Mouse (Mus musculus): ENCODE measurements around the gene Snx6. TPM values are rescaled to one million over a fixed set of nuclear protein-coding genes. Genes with fewer than 3 reads are reported as not detected.
"Not testable (repeated sequence)": the region's sequence is repeated elsewhere in the genome, so short reads cannot be mapped to it uniquely, and the experiment has no call there.

Snx6 gene
- total and polyA plus RNA-seq, 3 experiments: 12.3 to 27.8 (median 26.4) TPM

DNA sequence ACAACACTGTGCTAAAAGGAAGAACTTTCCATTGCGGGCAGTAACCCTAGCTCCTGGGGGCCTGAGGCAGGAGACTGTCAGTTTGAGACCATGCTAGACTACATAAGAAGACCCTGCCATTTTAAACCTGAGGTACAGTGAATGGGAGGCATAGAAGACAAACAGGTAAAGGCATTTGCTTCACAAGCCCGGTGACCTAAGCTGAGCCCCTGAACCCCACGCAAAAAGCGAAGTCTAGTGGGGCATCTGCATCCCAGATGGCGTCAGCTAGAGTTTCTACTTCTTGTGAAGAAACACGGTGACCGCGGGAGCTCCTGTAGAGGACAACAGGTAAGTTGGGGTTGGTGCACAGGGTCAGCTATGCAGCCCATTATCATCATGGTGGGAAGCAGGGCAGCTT is 46.9 kb downstream of the Snx6 start:
- Histone ChIP-seq H3K27me3 (ENCODE audit: control insufficient read depth, insufficient read depth, low read length) (no peaks in the 10 kb centered on the region), H3K4me1 (ENCODE audit: control insufficient read depth, insufficient read depth, low read length) (no peaks in the 10 kb centered on the region), H3K79me2 (replicated peaks; ENCODE audit: control insufficient read depth, insufficient read depth, low read length) (no peaks in the 10 kb centered on the region), H3K36me3 (ENCODE audit: control insufficient read depth, insufficient read depth, low read length) (no peaks in the 10 kb centered on the region), H3K9ac (ENCODE audit: low read depth, low read length) (no peak overlapping the region), H3K4me3 (no peak overlapping the region), H3K27ac (no peak overlapping the region)
- TF ChIP-seq EP300 (IDR thresholded peaks at IDR 0.05; ENCODE audit: insufficient read depth, low read depth, low read length) (no peak), CTCF (IDR thresholded peaks at IDR 0.05) (no peak), POLR2A (IDR thresholded peaks at IDR 0.05; ENCODE audit: insufficient read depth, low read depth, low read length) (no peak)
- intact Hi-C loops (cut with DNase I): no loop called here
- WGBS: 96% methylated on average over 8 of the region's 8 CpGs
- DNase-seq: no peak

GRCm38 (mm10) chr12:54738661-54739243 is 56.8 kb downstream of the Snx6 start:
- peak in 1 of 2 experiments; percentile 22 for DNase-seq
- peak overlapping the region; percentile 37; the same call in 1 of the 2 replicates for H3K4me3 ChIP-seq

GRCm38 (mm10) chr12:54737891-54738660 is 57.4 kb downstream of the Snx6 start:
- H3K36me3 ChIP-seq (ENCODE audit: control insufficient read depth, insufficient read depth, low read length); H3K27ac ChIP-seq; H3K79me2 ChIP-seq (replicated peaks; ENCODE audit: control insufficient read depth, insufficient read depth, low read length); H3K4me3 ChIP-seq; H3K4me1 ChIP-seq (ENCODE audit: control insufficient read depth, insufficient read depth, low read length); H3K9ac ChIP-seq (ENCODE audit: low read depth, low read length); intact Hi-C loops (cut with DNase I); DNase-seq; H3K27me3 ChIP-seq (ENCODE audit: control insufficient read depth, insufficient read depth, low read length): not testable (repeated sequence)
- WGBS: no CpG with 5 or more reads among the region's 21 CpGs

More at GRCm38 (mm10) chr12:54738661-54739243, 56.8 kb downstream of the Snx6 start:
- H3K4me1 ChIP-seq (ENCODE audit: control insufficient read depth, insufficient read depth, low read length); intact Hi-C loops (cut with DNase I); H3K79me2 ChIP-seq (replicated peaks; ENCODE audit: control insufficient read depth, insufficient read depth, low read length); H3K36me3 ChIP-seq (ENCODE audit: control insufficient read depth, insufficient read depth, low read length); H3K27ac ChIP-seq; H3K27me3 ChIP-seq (ENCODE audit: control insufficient read depth, insufficient read depth, low read length); H3K9ac ChIP-seq (ENCODE audit: low read depth, low read length): not testable (repeated sequence)
- 1% methylated on average over 11 of the region's 33 CpGs for WGBS

GRCm38 (mm10) chr12:54734307-54735131 is 61.0 kb downstream of the Snx6 start:
- peak in 1 of 2 experiments; percentile 32 for DNase-seq
- H3K27ac ChIP-seq; intact Hi-C loops (cut with DNase I); H3K4me1 ChIP-seq (ENCODE audit: control insufficient read depth, insufficient read depth, low read length); H3K27me3 ChIP-seq (ENCODE audit: control insufficient read depth, insufficient read depth, low read length); H3K4me3 ChIP-seq; H3K79me2 ChIP-seq (replicated peaks; ENCODE audit: control insufficient read depth, insufficient read depth, low read length); H3K36me3 ChIP-seq (ENCODE audit: control insufficient read depth, insufficient read depth, low read length): not testable (repeated sequence)
- peak overlapping the region; percentile 62; the same call in 1 of the 2 replicates for H3K9ac ChIP-seq (ENCODE audit: low read depth, low read length)
- TF ChIP-seq POLR2A (IDR thresholded peaks at IDR 0.05; ENCODE audit: insufficient read depth, low read depth, low read length): peak; percentile 49; the same call in 1 of the 2 replicates
- WGBS: 0% methylated on average over 11 of the region's 49 CpGs

- H3K4me1 ChIP-seq (ENCODE audit: control insufficient read depth, insufficient read depth, low read length); H3K79me2 ChIP-seq (replicated peaks; ENCODE audit: control insufficient read depth, insufficient read depth, low read length); intact Hi-C loops (cut with DNase I); H3K27ac ChIP-seq; H3K4me3 ChIP-seq; H3K36me3 ChIP-seq (ENCODE audit: control insufficient read depth, insufficient read depth, low read length); DNase-seq; H3K27me3 ChIP-seq (ENCODE audit: control insufficient read depth, insufficient read depth, low read length); H3K9ac ChIP-seq (ENCODE audit: low read depth, low read length): not testable (repeated sequence)
- WGBS: no CpG with 5 or more reads among the region's 56 CpGs
Measured at GRCm38 (mm10) chr12:54729140-54730059, 66.1 kb downstream of the Snx6 start.

DNA sequence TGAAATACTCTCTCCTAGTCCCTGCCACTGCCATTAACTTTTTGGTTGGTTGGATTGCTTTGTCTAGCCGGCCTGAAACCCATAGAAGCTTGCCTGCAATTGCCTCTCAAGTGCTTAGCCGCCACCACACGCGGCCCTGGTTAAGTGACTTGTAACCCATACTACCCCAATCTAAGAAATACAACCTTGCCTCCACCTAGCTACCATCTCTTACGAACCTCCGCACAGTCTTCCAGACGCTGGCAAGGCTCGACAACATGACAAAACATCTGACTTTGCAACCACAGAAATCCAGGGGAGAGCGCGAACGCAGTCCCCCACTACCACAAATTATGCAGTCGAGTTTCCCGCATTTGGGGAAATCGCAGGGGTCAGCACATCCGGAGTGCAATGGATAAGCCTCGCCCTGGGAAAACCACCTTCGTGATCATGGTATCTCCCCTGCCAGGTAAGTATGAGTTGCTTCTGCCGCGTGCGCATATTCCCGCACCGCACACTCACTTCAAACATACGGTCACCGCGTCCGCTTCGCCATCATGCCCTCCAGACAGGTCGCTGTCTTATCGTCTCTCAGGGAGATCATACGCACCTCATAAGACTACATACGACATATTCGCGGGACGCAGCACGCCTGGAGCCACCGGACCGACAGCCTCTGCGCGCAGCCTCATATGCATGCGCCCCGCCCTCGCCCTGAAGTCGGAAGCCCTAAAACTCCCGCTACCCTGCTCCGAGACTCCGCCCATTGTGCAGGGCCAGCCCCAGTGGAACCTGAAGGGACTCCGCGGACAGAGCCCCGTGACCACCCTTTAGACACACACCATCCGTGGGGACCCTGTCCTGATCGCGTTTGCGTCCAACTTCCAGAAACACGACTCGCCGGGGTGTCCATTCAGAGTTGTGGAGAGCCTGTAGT is 76.4 kb downstream of the Snx6 start:
- not testable (repeated sequence) for H3K4me1 ChIP-seq (ENCODE audit: control insufficient read depth, insufficient read depth, low read length)

GRCm38 (mm10) chr12:54717516-54717915 is 78.0 kb downstream of the Snx6 start:
- H3K9ac ChIP-seq (ENCODE audit: low read depth, low read length); H3K4me1 ChIP-seq (ENCODE audit: control insufficient read depth, insufficient read depth, low read length); H3K79me2 ChIP-seq (replicated peaks; ENCODE audit: control insufficient read depth, insufficient read depth, low read length); H3K36me3 ChIP-seq (ENCODE audit: control insufficient read depth, insufficient read depth, low read length); H3K4me3 ChIP-seq; H3K27me3 ChIP-seq (ENCODE audit: control insufficient read depth, insufficient read depth, low read length); H3K27ac ChIP-seq; intact Hi-C loops (cut with DNase I); DNase-seq: not testable (repeated sequence)
- 92% methylated on average over 5 of the region's 11 CpGs for WGBS

More for the DNA sequence above, 76.4 kb downstream of the Snx6 start:
- H3K4me3 ChIP-seq; H3K27ac ChIP-seq; H3K9ac ChIP-seq (ENCODE audit: low read depth, low read length); H3K36me3 ChIP-seq (ENCODE audit: control insufficient read depth, insufficient read depth, low read length); H3K79me2 ChIP-seq (replicated peaks; ENCODE audit: control insufficient read depth, insufficient read depth, low read length); DNase-seq; H3K27me3 ChIP-seq (ENCODE audit: control insufficient read depth, insufficient read depth, low read length); intact Hi-C loops (cut with DNase I): not testable (repeated sequence)
- no CpG with 5 or more reads among the region's 56 CpGs for WGBS
